Mouse (Mus musculus): ENCODE data around the gene Nt5c. TPM values are rescaled to one million over a fixed set of nuclear protein-coding genes. Genes with fewer than 3 reads are reported as not detected.
A peak's percentile ranks its signal among the peaks of the same experiment; 100 is the strongest.

The Nt5c gene
- total and polyA plus RNA-seq, 3 experiments, result 99.3 to 102 TPM; not detected in 1

- TF ChIP-seq SIN3A (IDR thresholded peaks at IDR 0.05; ENCODE audit: low read length) (peak; percentile 81), CHD1 (IDR thresholded peaks at IDR 0.05; ENCODE audit: low read depth, low read length) (no peak), MXI1 (IDR thresholded peaks at IDR 0.05; ENCODE audit: low read depth, low read length) (peak; percentile 57; the same call in 1 of the 2 replicates), GATA1 (IDR thresholded peaks at IDR 0.05; ENCODE audit: low read depth, low read length) (no peak), USF2 (IDR thresholded peaks at IDR 0.05; ENCODE audit: borderline replicate concordance in 1 of 2, insufficient read depth in 1 of 2, low read depth in 1 of 2, low read length in 2 of 2) (no peak), ZKSCAN1 (IDR thresholded peaks at IDR 0.05; ENCODE audit: low read depth, low read length) (no peak), ZMIZ1 (IDR thresholded peaks at IDR 0.05; ENCODE audit: low read depth, low read length) (peak; percentile 88), NRF1 (IDR thresholded peaks at IDR 0.05; ENCODE audit: insufficient read depth, low read depth, low read length, poor library complexity, severe bottlenecking) (peak; percentile 45; the same call in 1 of the 2 replicates), UBTF (IDR thresholded peaks at IDR 0.05; ENCODE audit: borderline replicate concordance, insufficient read depth, low read depth, low read length) (no peak), TCF12 (IDR thresholded peaks at IDR 0.05; ENCODE audit: low read depth, low read length) (peak; percentile 55; the same call in 1 of the 2 replicates), ETS1 (IDR thresholded peaks at IDR 0.05; ENCODE audit: low read depth, low read length) (peak; percentile 14; the same call in 1 of the 2 replicates), RAD21 (IDR thresholded peaks at IDR 0.05; ENCODE audit: low read depth, low read length) (no peak)
These were observed 44.5 kb upstream of the Nt5c start, which contains the start of gene Sumo2 (continued) for GRCm38 (mm10) chr11:115536038-115536681.

DNA sequence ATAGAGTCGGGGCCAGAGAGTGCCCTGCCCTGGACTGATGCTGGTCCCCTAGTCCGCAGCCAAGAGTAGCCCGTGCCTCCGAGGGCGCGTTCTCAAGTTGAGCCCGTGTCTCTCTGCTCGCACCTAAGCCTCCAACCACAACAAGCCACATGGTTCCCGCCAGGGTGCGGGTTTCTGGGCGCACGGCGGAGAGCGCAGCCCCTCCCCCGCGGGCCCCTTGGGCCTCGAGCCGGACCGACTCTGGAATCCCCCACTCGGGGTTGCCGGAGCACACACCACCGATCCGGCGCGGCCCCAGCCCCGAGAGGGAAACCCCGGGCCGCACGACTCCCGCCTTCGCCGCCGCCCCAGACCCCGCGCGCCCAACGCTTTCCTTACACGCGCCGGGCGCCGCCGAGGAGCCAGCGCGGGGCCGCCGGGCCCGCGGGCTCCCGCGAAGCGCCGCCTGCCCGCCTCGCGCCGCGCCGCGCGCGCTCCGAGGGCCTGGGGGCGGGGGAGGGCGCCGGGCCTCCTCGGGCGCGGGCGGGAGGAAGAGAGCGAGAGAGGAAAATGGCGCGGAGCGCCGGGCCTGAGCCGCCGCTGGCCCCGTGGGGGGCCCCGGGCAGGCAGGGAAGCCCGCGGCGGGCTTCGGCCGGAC, 43.9 kb upstream of the Nt5c start:
- TF ChIP-seq NRF1 (IDR thresholded peaks at IDR 0.05; ENCODE audit: insufficient read depth, low read depth, low read length, poor library complexity, severe bottlenecking) (no peak), MEF2A (IDR thresholded peaks at IDR 0.05; ENCODE audit: extremely low read depth, insufficient replicate concordance, low read depth, low read length, poor library complexity, severe bottlenecking) (no peak), MAZ (IDR thresholded peaks at IDR 0.05; ENCODE audit: low read depth, low read length) (no peak), SIN3A (IDR thresholded peaks at IDR 0.05; ENCODE audit: low read length) (peak; percentile 5; the same call in 1 of the 2 replicates), MAX (IDR thresholded peaks at IDR 0.05; ENCODE audit: low read length) (peak; percentile 25; the same call in 1 of the 2 replicates), BHLHE40 (IDR thresholded peaks at IDR 0.05; ENCODE audit: borderline replicate concordance, low read depth, low read length) (no peak), POLR2A (IDR thresholded peaks at IDR 0.05; ENCODE audit: control insufficient read depth in 1 of 2, insufficient read depth in 1 of 2, low read depth in 1 of 2, low read length in 2 of 2, poor library complexity in 1 of 2) (peak; percentile 0 to 4; a peak in 1 of 4 replicates), SMC3 (IDR thresholded peaks at IDR 0.05; ENCODE audit: low read depth, low read length) (no peak), ZKSCAN1 (IDR thresholded peaks at IDR 0.05; ENCODE audit: low read depth, low read length) (no peak), TCF12 (IDR thresholded peaks at IDR 0.05; ENCODE audit: low read depth, low read length) (0 out of 2 replicates have a peak, but pooled peaks have one; percentile 13), MYB (IDR thresholded peaks at IDR 0.05; ENCODE audit: low read depth, low read length) (no peak), USF2 (IDR thresholded peaks at IDR 0.05; ENCODE audit: borderline replicate concordance in 1 of 2, insufficient read depth in 1 of 2, low read depth in 1 of 2, low read length in 2 of 2) (no peak), UBTF (IDR thresholded peaks at IDR 0.05; ENCODE audit: borderline replicate concordance, insufficient read depth, low read depth, low read length) (no peak), HCFC1 (IDR thresholded peaks at IDR 0.05; ENCODE audit: low read depth, low read length) (0 out of 2 replicates have a peak, but pooled peaks have one; percentile 27), JUND (IDR thresholded peaks at IDR 0.05; ENCODE audit: low read depth, low read length) (no peak)
- peak; percentile 72 for DNase-seq (ENCODE audit: low read depth, low spot score)
- peak overlapping the region; percentile 89 to 94 for H3K4me3 ChIP-seq (ENCODE audit: control insufficient read depth in 1 of 2, insufficient read depth in 1 of 2, low read depth in 2 of 2, low read length in 2 of 2)

More for the DNA sequence above, 43.9 kb upstream of the Nt5c start:
- Histone ChIP-seq H3K9me3 (replicated peaks; ENCODE audit: insufficient read depth, low read length) (no peaks in the 10 kb centered on the region), H3K27me3 (ENCODE audit: control insufficient read depth in 1 of 2, insufficient read depth in 2 of 2, low read length in 2 of 2) (no peaks in the 10 kb centered on the region), H3K4me1 (ENCODE audit: control insufficient read depth in 1 of 2, insufficient read depth in 2 of 2, low read length in 2 of 2) (peaks cover 9 to 27% of the 10 kb centered on the region in 2 experiments), H3K36me3 (ENCODE audit: control insufficient read depth in 1 of 2, insufficient read depth in 2 of 2, low read length in 2 of 2) (peaks cover 37 to 45% of the 10 kb centered on the region in 2 experiments), H3K27ac (ENCODE audit: control insufficient read depth, low read depth, low read length) (peak overlapping the region; percentile 82), H3K9ac (ENCODE audit: control insufficient read depth, low read depth, low read length, poor library complexity, severe bottlenecking) (peak overlapping the region; percentile 81), H3K79me2 (ENCODE audit: control insufficient read depth, insufficient read depth, low read length, poor library complexity) (peaks cover 49% of the 10 kb centered on the region)

All from MEL (cell line).